Mouse (Mus musculus) forelimb bud, embryonic 11.5 days (tissue): ENCODE measurements around the gene Ubac2.

ENCODE experiments used
- DNase-seq: peaks from one replicate; pipeline ENCODE4 v3.0.0-alpha.2; 2012; ENCODE audit warnings: low read depth, low spot score

The Ubac2 gene

GRCm38 (mm10) chr14:121949897-121950296 lies 71.5 kb downstream of the Ubac2 start:
- no peak for DNase-seq

- no peak for DNase-seq
Measured at GRCm38 (mm10) chr14:121951399-121952045, 73.1 kb downstream of the Ubac2 start.

GRCm38 (mm10) chr14:121952046-121952400 lies 73.6 kb downstream of the Ubac2 start:
- no peak for DNase-seq

- no peak for DNase-seq
Measured at GRCm38 (mm10) chr14:121954129-121954528, 75.7 kb downstream of the Ubac2 start.

DNA sequence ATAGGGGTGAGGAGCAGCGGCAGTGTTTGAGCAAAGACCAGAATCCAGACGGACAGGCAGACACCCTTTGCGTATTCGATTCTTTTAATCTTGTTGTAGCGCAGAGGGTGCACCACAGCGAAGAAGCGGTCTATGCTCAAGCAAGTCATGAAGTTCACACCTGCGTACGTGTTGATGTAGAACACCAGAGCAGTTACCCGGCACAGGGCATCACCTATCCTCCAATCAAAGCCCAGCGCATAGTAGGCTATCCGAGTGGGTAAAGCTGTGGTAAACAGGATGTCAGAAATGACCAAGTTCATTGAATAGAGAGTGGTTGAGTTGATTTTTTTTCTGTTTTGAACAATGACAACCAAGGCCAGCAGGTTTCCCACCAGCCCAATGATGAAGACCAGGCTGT lies 76.2 kb downstream of the Ubac2 start:
- DNase-seq, result no peak

DNA sequence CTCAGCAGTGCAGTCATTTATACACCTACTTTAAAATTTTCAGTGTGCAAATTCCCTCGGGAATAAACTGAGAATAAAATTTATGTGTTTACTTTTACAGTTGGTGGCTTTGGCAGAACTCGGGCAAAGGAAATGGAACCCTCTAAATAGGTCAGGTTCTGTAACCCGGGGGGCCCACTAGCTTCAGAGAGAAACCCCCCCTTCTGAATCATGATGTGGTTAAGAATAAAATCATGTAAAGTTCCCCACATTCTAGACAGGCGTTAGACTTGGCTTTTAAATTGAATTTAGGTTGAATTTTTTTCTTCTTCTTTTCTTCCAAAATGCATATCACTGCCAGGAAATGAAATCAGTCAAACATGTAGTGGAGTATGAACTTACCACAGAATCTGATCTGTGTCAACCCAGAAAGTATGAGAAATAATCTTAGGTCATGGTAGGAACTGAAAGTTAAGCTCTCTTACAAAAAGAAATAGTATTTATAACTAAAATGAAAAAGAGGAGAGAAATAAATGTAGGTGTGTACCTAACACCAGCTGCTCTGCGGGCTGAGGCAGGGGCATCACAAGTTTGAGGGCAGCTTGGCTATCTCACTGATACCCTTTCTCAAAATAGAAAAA lies 76.9 kb downstream of the Ubac2 start:
- DNase-seq, result no peak

- DNase-seq, result no peak
Measured at GRCm38 (mm10) chr14:121956291-121956690, 77.9 kb downstream of the Ubac2 start.

DNA sequence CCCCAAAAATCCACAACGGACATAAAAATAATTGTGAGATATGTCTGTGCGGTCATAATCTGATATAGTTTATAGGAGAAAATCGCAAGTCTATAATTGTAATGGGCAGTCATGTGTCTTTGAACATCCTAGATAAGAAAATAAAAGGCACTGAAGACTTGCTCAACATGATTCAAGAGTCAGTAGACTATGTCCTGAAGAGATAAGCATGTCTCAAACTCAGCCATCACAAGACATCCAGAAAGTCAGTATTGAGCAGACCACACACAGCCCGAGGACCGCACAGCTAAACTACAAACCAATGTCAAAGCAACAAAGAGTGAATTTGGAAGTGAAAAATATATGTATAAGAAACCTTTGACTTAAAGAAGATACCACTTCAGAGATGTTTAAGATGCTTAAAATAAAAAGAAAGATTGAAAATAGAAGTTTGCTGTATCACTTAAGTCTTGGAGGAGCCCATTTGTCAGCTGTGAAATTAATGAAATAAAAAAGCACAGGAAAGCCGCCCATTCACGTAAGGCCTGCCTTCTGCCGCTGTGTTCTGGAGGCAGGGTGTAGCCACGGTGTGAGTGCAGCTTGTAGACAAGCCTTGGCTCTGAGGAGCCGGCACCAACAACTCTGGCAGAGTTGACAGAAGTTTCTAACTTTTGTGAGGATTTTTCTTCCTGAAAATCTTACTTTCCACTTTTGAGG lies 78.9 kb downstream of the Ubac2 start:
- no peak for DNase-seq

- DNase-seq, result no peak
Measured at GRCm38 (mm10) chr14:121958041-121958750, 79.8 kb downstream of the Ubac2 start.

GRCm38 (mm10) chr14:121958751-121959537 lies 80.5 kb downstream of the Ubac2 start:
- no peak for DNase-seq

GRCm38 (mm10) chr14:121959538-121959980 lies 81.1 kb downstream of the Ubac2 start:
- DNase-seq, result no peak

GRCm38 (mm10) chr14:121960031-121960430 lies 81.6 kb downstream of the Ubac2 start:
- DNase-seq, result no peak

DNA sequence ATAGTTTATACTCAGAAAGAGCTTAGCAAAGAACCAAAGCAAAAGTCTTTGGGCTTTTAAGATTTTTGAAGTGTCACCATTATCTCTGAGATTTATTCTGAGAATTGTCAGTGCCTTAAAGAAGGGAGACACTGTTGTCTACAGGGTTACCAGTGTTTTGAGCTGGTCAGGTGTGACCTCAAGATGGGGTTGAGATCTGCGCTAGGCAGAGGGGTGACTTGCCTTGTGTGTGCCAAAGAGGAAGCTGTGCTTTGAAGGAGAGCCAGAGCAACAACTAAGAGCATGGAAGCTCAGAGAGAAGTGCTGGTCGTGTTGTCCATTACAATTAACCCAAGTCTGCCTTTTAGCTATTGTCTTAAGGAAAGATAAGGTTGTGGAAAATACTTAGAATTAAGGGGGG lies 82.1 kb downstream of the Ubac2 start:
- no peak for DNase-seq

- no peak for DNase-seq
Measured at GRCm38 (mm10) chr14:121960997-121961396, 82.6 kb downstream of the Ubac2 start.

DNA sequence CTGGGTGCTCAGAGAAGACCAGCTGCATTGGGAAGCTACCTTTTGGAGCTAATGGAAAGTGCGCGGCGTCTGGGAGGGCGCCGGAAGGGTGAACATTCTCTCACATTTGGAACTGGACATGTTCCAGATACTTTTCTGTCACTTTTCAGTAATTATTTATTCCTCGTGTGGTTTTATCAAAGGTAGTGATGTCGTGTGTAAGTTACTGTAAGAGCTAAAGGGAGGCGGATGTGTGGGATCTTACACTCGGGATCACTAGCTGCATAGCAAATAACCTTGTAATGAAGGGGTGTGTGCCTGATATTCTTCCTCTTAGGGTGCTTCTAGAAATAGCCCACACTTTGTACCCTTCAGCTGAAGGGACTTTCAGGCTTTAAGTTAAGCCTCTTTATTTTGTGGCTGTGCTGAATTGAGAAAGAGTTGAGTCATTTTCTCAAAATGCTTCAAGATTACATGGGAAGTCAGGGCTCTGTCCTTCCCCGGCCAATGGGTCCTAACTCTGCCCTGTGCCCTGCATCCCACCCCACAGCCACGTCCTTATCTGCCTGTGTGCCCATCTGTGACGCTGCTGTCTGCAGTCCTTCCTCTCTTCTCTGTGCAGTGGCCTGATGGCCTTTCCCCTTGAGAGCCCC lies 83.2 kb downstream of the Ubac2 start:
- DNase-seq, result no peak

- no peak for DNase-seq
Measured at GRCm38 (mm10) chr14:121962128-121962890, 83.9 kb downstream of the Ubac2 start.

DNA sequence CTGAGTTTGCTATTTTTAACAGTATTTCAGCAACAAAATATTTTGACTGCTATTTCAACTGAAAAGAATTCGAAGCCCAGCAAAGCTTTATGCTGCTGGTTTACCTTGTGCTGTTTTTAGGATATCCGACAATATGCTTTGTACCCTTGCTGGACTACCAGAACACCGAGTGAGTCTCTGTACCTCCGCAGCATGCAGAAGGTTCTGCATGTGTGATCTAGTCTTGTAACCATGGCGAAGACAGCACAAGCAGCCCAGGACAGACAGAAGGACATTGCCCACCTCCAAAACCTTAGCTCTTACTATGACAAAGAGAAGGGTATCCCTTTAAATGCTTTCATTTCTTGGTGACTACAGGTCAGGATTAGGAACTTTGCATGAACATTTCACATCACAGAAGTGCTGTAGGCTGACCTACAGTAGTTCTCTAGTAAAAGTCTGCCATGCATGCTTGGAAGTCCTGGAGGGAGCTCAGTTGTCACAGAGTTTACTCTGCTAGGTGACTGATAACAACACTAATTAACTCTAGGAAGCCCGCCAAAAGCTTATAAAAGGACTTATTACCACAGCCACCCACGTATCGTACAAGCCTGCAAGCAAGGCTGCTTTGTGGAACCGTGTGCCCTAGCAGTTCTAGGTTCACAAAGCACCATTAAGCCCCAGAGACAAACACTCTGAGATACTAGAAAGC lies 85.0 kb downstream of the Ubac2 start:
- DNase-seq, result no peak

- DNase-seq, result no peak
Measured at GRCm38 (mm10) chr14:121963942-121964335, 85.5 kb downstream of the Ubac2 start.

GRCm38 (mm10) chr14:121964990-121965389 lies 86.6 kb downstream of the Ubac2 start, which contains the start of gene Gpr183:
Gene Gpr183 (minus strand): TSS chr14:121965195.
- DNase-seq, result no peak

- no peak for DNase-seq
Measured at GRCm38 (mm10) chr14:121965461-121965860, 87.0 kb downstream of the Ubac2 start.
